Mouse (Mus musculus): ENCODE measurements around the gene Tnpo2.

Gene Tnpo2

DNA sequence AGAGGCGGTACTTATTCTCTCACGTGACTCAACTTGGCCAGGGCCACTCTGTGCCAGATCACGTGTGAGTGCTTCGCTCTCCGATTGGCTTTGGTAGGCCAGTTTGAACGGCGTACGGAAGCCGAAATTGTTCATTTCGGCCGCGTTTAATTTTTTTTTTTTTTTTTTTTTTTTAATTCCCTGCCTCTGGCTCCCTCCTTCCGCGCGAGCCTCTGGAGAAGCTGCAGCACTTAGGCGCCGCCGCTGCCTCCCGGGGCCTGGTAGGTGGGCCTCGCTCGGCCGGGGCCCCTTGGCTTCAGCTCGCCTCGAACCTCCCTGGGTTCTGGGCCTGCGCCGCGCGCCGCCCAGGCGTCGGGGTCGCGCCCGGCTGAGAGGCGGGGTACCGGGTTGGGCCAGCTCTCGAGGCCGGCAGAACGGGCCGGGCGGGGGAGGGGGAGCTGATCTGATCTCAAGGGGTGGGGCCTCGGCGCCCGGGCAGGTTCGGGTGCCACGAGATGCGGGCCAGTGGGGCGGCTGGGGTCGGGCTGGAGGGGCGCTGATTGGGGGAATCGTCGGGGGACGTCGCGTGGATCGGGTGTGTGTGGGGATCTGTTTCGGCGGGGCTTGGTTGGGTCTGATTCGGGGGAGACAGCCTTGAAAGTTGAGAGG is at the start of gene Tnpo2:
Gene Tnpo2, plus strand, starts transcription at position 198 of the 648 bp plus-strand sequence.
- peak; percentile 80 to 91 for DNase-seq

DNA sequence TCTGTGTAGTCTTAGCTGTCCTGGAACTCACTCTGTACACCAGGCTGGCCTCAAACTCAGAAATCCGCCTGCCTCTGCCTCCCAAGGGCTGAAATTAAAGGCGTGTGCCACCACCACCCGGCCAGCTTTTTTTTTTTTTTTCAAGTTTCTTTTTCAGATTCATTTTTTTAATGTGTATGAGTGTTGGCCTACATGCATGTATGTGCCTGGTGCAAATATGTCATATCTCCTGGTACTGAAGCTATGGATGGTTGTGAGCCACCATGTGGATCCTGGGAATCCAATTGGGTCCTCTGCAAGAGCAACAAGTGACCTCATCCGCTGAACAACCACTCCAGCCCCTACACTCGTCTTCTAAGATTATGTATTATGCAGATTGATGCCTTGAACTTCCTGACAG is 49.3 kb upstream of the Tnpo2 start:
- no peak for DNase-seq

DNA sequence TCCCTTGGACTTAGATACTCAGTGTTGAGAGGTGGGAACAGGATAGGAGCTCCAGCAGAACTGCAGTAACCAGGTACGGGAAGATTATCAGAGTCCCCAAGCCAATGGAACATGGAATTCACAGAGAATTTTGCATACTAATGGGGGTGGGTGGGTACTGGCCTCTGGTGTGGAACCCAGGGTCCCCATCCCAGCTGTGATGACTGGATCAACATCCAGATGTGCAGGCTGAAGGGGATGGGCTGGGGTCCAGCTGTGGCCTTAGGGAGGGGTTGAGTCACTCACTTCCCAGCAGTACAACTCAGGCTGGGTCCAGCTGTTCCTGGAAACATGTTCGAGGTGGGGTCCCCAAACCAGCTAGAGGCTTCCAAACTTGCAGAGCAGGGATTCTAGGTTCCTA is 48.8 kb upstream of the Tnpo2 start:
- DNase-seq: no peak

DNA sequence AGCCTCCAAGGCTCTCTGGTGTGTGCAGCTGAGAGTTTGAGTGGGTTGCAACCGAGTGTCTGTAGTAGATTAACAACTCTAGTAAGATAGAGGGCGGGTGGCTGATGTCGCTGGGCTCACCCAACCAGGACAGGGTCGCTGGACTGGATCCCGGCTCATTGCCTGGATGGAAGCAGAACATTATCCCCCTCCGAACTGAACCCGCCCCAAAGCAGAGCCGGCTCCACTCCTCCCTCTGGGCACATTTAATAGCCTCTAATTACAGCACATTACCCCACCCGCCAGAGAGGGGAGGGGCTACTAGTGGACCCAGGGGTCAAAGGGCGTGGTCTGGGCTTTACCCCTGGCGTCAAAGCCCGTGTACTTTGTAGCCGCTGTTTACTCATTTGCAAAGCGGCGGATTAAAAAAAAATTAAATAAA is 47.4 kb upstream of the Tnpo2 start:
- DNase-seq: peak in 1 of 2 experiments; percentile 30

DNA sequence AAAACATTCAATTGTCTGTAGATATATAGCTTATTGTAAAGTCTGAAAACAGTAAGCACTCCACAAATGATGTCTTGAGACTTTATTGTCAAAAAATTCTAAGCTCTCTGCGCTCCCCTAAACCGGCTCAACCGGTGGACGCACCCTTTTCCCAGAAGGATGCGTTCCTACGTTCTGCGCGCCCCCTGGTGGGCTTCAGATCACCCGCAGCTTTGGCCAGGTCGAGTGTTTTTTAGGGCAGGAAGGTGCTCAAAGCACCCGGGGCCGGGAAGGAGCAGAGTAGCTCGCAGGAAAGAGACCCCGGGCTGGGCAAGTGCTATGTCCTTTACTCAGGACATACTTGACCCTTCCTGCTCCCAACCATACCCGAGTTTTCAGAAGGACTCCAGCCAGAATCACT is 46.9 kb upstream of the Tnpo2 start:
- peak; percentile 76 to 88 for DNase-seq

DNA sequence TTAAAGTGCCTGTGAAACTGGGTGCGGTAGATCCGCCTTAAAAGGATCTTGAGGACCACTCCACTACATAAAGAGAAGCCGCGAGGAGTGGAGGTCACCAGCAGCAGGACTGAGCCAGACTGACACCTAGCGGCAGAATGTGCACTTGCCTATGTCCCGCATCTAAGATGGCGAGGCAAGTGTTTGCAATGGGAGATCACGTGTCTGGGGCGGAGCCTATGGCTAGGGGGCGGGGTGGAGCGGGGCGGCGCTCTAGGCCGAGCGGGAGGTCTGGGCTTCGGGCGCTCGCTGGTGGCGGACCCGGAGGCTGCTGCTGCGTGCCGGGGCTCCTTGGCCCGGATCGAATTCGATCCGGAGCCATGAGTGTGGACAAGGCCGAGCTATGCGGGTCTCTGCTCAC is 46.4 kb upstream of the Tnpo2 start, which contains the start of gene Hook2:
Gene Hook2, plus strand, starts transcription at position 255 of the 400 bp plus-strand sequence.
- peak; percentile 92 to 96 for DNase-seq

DNA sequence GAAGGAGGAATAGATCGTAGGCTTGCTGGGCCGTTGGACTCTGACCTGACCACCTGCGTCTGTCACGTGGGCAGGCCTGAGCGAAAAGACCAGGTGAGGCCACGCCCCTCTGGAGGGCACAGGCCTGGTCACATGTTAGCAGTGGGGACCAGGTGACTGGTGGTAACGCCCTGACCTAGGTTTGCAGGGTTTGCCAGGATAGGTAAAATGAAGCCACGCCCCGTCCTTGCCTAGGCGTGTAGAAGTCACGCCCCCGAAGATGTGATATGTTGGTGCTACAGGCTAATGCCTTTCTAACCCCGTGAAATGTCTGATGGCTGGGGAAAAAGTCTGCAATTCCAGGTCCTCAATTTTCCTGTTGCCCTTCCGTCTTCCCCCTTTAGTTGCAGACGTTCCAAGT is 45.9 kb upstream of the Tnpo2 start:
- DNase-seq: peak in 1 of 2 experiments; percentile 69

DNA sequence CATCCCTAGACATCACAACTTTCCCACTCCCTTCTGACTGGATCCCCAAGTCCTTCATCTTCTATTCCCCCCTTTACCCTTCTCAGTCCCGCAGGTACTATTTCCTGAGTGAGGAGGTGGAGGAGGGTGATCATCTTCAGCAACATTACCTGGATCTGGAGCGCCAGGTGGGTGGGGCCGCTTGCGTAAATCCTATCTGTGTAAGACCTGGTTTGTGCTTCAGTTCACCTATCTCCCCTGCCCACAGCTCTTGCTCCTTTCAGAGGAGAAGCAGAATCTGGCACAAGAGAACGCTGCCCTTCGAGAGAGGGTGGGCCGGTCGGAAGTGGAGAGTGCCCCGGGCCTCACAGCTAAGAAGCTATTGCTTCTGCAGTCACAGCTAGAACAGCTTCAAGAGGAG is 42.3 kb upstream of the Tnpo2 start:
- DNase-seq: no peak

DNA sequence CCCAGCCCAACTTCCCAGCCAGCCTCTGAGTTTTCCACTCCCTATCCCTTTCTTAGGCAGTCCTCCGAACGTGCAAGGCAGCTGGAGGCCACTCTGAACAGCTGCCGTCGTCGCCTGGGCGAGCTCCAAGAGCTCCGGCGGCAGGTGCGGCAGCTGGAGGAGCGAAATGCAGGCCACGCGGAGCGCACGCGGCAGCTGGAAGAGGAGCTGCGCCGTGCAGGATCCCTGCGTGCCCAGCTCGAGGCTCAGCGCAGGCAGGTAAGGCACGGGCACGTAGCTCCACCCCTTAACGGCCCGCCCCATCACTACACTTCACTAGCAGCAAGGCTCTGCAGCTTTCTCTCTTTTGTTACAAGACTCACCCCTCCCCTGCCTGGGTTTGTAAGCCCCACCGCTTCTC is 41.0 kb upstream of the Tnpo2 start:
- DNase-seq: no peak

DNA sequence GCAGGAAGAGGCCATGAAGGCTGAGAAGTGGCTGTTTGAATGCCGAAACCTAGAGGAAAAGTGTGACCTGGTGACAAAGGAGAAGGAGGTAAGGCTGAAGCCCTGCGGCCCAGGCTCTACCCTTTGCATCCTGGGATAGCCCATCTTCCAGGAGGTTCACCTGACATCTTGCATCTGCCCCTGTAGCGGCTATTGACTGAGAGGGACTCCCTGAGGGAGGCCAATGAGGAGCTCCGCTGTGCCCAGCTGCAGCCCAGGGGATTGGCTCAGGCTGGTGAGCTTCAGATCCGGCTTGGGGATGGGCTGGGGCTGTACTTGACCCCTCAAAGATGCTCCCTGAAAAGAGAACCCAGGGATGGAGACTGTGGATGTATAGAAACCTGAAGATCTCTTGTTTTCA is 39.7 kb upstream of the Tnpo2 start:
- no peak for DNase-seq

DNA sequence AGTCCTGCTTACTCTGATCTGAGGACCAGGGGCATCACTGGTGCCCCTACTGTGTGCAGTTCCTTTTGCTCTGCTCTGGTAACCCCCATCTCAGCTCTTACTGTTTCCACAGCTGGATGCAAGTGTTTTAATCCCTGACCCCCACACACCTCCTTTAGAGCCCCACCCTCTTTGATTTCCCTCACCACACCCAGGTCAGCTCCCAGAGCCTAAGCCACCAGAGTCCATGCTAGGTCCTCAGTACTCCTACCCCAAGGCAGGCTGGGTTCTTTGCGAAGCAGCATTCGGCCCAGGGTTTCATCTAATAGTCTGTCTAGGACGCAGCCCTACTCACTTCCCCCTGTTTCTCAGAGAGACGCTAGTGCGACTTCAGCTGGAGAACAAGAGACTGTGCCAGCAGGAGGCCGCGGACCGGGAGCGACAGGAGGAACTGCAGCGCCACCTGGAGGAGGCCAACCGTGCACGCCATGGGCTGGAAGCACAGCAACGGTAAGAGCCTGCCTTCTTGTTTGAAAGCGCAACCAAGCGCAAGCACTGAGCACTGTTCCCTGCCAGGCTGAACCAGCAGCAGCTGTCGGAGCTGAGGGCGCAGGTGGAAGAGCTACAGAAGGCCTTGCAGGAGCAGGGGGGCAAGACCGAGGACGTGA is 38.9 kb upstream of the Tnpo2 start:
- peak; percentile 84 to 86 for DNase-seq

DNA sequence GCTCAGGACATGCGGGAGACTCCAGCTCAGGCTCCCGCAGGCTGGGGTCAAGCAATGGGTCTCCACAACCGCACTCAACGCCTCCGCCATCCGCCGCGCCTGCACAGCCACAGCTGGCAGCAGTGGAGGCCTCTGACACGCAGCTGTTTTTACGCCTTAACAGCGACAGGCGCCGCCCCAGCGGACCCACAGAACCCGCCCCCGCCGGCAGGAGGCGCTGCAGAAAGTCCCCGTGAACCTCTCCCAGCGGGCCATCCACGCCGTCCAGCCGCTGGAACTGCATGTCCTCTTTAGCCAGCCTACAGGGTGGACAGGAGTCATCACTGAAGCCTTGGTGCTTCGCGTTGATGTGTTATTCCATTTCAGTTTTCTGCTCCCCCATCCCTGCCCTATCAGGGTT is 29.0 kb upstream of the Tnpo2 start:
- DNase-seq: no peak

DNA sequence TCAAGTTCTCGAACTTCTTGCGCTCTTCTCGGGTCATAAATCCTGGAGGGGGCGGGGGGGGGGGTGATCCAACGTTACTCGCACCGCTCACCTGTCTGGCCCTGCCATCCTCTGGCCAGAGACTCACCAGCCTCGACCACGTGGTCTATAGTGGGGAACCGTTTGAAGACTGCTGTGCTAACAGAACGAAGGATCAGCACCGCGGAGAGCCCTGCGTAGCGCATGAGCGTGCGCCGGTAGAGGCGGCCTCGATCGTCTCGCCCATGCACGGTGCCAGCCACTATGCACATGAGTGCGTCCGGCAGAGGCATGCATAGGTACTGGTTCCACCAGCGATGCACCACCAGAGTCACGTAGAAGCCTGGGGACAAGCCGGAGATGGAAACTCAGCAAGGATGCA is 25.5 kb upstream of the Tnpo2 start:
- no peak for DNase-seq

DNA sequence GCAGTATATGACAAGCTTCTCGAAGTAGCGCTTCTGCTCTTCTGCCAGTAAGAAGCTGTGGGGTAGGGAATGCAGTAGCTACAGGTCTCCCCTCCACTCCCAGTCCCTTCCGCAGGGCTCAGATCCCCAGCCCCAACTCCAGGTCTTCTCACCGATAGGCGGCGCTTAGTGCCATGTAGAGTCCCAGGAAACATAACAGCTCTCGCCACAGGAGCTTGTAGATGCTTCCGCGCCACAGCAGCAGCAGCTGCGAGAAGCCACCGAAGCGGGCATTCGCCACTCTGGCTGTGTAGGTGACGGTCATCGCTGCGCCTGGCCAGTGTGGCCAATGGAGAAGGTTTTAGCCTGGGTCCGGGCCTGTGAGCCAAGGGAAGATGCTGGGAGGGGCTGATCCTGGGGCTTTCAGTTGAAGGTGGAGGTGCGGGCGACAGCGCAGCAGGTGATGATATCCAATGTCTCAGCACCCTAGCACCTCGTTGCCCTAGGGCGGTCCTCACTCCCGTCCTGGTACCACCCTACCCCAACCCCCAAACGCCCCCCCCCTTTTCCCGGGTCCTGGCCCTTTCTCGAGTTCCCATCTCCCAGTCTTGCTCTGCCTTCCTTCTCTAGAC is 23.4 kb upstream of the Tnpo2 start:
- DNase-seq: peak; percentile 65 to 76

DNA sequence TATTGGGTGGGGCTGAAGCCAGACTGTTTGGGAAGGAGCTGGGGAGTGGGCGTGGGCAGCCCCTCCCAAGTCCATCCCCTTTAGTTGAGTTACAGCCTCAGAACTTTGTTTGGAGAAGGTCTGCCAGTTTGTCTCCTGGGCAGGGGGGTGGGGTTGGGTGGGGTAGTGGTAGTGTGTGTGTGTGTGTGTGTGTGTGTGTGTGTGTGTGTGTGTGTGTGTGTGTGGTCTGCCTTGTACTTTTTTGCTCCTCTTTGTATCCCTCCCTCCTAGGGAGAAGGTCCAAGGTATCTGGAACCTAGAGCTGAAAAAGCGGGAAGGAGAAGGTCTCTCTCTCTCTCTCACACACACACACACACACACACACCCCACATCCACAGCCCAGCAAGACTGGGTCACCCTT is 22.3 kb upstream of the Tnpo2 start, which contains the start of gene Best2:
Gene Best2, minus strand, starts transcription at position 101 of the 400 bp plus-strand sequence.
- DNase-seq: no peak

DNA sequence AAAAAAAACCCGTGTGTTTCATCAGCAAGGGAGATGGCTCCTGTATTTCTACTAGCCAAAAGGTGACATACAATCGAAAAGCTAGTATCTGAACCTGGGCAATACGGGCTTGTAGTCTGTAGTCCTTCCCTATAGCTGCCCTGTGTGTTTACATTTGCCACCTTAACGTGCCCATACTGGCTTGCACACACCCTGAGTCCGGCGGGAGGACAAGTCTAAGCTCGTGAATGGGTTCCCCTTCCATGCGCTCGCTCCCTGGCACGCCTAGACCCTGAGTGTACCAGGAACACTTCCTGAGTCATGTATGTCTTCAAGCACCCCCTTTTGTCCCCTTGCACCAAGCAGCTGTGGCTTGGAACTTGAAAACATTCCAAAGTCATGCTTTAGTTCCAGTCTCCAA is 20.0 kb upstream of the Tnpo2 start:
- no peak for DNase-seq

DNA sequence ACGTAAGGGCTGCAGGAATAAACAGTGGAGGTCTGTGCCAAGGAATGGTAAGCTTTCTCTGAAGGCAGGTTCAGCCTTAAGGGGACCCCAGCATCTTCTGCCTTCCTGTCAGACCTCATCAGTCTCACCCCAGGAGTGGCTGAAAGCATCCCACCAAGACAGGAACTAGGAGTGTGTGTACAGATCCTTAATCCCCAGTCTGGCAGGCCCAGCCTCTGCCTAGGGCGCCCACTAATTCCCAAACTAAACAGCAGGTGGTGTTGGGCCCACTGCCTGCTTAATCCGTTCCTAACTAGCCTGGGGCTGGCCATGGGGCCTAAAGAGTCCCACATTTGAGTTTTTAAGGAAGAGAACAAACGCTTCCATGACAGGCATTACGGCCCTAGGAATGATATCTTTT is 19.5 kb upstream of the Tnpo2 start:
- DNase-seq: no peak

DNA sequence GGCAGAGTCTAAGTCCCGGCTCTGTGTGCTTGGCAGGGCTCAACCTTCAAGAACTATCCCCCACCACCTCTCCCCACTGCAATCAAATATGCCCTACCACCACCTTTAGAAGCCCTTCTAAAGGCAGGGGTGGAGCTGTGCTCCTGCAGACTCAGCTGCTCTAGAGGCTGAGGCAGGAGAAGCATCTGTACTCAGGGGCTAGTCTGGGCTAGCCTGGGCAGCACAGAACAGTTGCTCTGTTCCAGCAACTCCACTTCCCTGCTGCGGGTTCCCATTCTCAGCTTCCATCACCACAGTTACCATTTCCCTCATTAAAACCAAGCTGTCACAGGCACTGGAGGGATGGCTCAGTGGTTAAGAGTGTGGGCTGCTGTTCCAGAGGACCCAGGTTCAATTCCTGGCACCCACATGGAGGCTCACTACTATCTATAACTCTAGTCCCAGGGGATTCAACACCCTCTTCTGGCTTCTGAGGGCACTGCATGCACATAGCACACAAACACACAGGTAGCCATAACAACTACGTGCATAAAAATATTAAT is 15.1 kb upstream of the Tnpo2 start:
- no peak for DNase-seq

DNA sequence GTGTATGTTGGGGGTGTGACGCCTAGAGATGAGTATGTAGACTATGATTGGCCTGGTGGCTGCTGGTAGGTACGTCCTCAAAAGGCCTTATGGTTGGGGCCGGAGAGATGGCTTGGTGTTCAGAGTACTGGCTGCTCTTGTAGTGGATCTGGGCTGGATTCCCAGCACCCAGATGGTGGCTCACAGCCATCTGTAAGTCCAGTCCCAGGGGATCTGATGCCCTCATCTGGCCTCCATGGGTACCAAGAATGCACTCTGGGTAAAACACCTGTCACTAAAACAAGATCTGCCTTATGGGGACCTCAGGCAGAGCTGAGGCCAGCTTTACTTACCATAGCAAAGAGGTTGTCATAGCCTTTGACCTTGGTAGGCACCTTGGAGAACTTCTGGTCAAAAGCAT is 12.9 kb upstream of the Tnpo2 start:
- DNase-seq: no peak

DNA sequence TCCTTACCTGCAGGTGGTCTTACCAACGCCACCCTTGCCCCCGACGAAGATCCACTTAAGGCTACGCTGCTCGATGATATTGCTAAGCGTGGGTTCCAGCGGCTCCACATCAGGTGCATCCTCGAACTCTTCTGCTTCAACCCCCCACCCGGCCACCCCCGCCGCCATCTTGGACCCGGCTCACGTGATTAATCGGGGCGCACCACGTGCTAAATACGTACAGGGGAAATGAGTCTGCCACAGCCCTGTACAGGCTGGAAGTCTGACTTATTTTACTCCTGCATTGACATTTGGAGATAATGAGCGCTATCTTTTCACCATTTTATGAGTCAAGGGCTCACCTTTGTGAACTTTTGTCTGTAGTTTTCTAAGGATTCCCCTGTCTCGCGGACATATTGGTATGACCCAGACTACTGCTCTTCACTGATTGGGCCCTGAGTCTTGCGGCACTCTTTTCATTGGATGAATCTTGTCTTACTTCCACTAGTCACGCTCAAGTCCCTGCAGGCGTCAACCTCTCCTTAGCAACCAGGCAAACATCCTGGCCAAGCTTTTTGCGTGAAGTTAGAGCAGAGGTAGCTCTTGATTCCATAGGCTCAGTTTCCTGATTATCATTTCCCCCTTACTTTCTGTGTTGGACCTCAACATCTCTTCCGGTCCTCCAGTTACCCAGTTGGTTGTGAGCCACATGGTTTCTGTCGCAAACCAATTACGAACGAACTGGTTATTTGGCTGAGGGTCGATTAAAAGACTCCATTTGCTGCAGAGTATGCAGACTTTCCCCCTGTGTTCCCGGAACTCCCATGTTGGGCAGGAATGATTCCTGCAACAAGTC is 11.4 kb upstream of the Tnpo2 start, which contains the start of gene Asna1:
Gene Asna1, minus strand, starts transcription at position 184 of the 835 bp plus-strand sequence.
- DNase-seq: peak; percentile 54 to 82

DNA sequence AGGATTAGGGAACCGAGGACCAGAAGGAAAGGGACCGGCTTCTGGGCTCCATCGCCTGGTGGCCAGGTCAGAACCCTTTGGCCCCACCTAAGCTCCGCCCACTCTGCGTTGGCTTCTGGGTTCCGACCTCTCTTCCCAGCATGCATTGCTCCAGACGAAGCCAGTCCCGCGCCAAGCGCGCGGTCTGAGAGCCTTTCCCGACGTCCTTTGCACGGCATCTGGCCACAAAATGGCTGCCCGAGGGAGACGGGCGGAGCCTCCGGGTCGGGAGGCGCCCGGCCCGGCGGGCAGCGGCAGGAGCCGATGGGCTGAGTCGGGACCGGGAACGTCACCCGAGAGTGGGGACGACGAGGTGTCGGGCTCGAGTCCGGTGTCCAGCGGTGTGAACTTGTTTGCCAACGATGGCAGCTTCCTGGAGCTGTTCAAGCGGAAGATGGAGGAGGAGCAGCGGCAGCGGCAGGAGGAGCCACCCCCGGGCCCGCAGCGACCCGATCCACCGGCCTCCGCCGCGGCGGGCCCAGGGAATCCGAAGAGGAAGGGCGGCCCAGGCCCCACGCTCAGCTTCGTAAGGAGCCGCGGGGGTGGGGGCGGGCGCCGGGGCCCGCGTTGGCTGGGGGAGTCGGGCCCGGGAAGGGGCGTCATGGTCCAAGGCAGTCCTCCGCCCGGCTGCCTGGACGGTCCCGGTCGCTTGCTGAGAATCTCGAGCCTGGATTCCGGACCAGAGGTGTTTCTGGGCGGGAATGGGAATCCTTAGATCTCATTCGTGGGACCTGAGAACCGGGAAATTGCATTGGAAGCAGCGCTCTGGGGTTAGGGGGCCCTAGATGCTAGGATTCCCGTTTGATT is 9.8 kb upstream of the Tnpo2 start, which contains the start of gene Trir:
Gene Trir, plus strand, starts transcription at position 154 of the 846 bp plus-strand sequence.
- DNase-seq: peak; percentile 91 to 94

DNA sequence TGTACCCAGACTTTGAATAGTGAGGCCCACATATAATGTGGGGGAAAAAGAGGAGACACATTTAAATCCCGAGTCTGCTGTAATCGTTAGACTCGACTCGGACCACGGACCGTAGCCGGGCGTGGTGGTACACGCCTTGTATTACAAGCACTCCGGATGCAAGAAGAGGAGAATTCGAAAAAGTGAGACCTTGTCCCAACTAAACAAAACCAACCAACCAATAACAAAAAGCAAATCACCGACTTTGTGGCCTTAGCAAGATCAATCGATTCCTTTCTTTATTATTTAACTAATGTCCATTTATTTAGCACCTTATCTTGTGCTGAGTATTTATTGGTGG is 9.2 kb upstream of the Tnpo2 start:
- no peak for DNase-seq

Measured in thymus, adult 18-20 months (tissue).